Mouse (Mus musculus) testis, postnatal 10 days (tissue): Measurements from ENCODE around the gene N4bp1.

ENCODE experiments used
- DNase-seq: peaks from one replicate; pipeline ENCODE4 v3.0.0; 2021; ENCODE audit warnings: low spot score

N4bp1 gene

DNA sequence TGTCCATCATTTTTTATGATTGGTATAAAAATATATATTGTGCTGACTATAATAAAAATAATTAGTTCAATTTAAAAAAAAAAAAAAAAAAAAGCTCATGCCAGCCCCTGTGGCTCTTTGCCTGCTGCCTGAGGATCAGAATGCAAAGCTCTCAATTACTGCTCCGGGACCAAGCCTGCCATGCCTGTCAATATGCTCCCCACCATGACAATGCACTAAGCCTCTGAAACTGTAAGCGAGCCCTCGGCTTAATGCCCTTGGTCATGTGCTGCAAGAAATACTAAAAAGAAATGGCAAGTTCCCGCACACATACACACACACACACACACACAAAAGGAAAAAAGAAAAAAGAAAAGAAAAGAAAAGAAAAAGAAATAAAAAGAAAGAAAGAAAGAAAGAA is 60.3 kb downstream of the N4bp1 start:
- no peak for DNase-seq

DNA sequence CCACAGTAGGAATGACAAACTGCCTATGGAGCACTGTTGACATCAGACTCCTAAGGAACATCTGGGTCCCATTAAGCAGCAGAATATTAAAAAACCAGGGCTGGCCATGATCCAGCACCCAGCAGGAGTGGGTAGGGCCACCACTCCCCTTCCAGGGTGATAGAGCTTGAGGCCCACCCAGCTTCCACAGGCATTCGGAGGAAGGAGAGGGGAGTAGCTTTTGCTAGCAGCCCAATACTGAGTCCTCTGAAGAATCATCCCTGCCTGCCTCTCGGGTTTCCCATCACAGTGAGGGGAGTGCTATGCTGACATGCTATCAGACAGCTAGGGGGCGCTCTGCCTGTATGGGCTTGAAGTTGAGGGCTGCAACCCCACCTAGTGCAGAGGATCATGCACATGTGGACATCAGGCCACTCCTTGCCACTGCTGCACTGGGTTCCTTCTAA is 64.3 kb downstream of the N4bp1 start:
- peak; percentile 81 for DNase-seq

DNA sequence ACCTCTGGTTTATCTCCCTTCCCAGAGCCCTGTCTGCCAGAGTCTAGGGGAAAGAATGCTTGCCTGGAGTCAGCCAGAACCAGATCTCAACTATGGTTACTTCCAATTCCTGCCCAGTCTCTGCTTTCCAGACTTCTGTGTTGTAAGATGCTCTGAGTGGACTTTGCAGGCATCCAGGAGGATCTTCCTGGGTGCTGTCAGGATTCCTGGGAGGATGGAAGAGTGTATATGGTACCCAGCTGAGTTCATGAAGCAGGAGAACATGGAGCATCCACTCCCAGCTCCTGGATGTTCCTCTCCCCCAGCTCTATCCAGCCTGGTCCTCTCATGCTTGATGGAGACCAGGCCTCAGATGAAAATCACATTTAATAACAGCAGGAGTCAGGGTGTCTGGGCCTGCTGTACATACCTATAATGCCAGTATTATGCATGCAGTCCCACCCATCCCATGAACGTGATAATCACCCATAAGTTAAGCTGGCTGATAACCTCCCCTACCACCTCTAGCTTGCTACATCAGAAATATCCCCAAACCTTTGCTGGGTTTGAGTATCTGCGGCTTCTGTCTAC is 64.8 kb downstream of the N4bp1 start:
- DNase-seq, result no peak

DNA sequence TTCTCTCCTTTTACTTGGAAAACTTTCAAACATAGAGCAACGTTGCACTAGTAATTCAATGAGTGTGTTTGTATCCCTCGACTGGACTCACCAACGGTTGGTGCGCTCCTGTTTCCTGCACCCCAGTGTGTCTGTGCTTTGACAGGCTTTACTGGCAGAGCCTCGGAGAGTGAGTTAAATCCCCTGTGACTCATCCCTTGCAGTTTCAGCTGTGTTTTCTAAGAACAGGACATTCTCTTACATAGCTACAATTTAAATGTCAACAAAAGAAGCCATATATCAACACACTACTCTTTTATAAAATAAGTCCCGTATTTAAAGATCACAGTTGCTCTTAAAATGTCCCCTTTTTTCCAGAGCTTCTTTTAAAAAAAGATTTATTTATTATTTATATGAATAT is 65.6 kb downstream of the N4bp1 start:
- no peak for DNase-seq

DNA sequence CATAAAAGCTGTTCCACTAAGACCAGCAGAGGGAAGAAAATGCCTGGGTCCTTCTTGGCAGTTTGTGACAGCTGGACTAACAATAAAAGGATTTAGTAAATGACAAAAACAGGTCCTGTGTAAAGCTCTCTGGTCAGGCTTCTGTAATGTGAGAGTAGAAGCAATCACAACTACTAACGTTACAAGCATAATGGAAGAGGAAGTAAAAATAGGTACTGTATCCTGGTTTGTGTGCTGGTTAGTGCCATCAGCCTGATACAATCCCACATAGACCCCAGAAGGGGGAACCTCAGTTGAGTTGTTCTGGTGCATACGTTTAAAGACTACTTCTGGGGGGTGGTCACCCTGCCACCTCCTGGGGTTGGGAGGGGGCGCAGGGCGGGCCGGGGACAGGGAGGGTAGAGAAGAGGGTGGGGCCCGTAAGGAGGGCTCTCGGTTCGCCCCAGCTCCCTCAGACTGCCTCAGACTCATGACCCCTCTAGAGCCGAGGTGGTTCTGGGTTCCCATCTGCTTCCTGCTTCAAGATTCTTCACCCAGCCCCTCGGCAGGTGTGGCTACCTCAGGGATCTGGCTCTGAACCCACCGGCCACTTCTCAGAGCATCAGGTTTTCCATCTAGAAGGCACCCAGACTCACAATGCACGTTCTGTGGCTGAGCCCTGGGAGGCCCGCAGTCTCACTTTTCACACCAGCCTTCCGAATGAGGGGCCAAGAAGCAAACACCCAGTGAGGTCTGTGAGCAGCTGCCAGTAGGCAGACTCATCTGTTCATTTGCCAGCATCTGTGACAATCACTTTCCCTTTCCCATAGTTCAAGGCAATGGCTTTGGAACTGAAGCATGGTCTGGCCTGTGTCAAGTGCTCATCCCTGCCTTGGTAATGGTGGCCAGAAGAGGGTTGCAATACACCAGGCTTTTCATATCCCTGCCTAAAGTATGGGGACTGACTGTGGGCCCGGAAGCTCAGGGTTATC is 75.8 kb downstream of the N4bp1 start:
- DNase-seq, result no peak

DNA sequence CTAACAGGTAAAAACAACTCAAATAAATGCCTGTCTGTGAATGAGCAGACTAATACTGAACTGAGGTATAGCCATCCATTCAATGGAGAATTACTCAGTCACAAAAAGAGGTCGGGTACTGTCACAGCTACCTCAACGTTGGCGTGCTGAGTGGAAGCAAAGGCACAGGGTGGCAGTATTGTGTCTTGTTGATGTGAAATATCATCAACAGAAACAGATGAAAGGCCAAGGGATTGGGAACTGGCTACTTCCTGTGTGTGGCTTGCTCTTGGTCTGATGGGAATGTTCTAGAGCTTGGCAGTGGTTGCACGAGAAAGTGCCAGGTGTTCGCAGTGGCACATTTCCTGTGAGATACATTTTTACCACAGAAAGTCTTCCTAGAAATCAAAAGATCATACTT is 76.8 kb downstream of the N4bp1 start:
- DNase-seq, result no peak

DNA sequence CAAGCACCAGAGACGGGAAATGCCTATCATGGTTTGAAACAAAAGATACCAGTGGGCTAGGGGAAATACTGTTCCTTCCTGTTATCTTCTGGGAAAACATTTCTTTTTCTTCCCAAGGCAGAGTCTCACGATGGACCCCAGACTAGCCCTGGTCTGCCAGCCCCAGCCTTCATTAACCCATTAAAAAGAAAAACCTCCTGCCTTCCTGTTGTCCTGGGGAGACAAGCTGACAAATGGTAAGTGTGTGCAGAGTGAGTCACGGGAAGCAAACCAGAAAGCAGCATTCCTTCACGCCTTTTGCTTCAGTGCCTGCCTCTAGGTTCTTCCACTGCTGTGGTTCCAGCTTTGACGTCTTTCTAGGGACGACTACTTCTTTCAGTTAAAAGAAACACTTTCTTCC is 83.1 kb downstream of the N4bp1 start:
- DNase-seq, result no peak

DNA sequence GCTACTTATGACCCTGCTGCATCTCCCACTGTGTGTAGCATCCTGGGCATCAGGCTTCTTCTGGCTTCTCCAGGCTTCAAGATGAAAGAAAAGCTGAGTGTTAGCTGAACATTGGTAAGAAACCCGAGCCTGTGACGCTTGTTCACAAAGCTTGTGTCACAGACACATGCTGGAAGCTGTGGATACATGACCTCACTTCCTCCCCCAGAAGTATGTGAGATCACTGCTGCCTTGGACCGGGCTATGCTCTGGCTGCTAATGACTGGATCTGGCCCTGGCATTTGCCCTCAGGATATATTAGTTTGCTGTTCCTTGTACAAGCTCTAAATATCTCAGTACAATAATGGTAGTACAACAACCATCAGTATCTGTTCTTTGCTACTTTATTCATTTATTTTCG is 84.1 kb downstream of the N4bp1 start:
- DNase-seq, result no peak

DNA sequence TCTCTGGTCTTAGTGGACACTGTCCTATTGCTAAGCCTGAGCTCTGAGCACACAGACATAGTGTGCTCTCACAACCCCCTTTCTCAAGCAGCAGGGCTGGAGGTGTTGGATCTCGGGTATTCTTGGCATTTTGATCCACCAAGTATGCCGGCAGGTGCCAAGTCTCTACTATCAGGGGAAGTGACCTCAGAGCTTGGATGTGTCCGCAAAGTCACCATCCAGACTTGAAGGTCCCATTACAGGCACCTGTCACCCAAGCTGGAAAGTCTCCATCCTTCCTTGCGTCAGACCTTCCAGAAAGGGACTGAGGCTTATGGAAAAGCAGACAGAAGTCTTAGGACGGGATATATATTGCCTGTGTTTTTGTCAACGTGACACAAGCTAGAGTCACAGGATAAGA is 86.9 kb downstream of the N4bp1 start:
- no peak for DNase-seq

DNA sequence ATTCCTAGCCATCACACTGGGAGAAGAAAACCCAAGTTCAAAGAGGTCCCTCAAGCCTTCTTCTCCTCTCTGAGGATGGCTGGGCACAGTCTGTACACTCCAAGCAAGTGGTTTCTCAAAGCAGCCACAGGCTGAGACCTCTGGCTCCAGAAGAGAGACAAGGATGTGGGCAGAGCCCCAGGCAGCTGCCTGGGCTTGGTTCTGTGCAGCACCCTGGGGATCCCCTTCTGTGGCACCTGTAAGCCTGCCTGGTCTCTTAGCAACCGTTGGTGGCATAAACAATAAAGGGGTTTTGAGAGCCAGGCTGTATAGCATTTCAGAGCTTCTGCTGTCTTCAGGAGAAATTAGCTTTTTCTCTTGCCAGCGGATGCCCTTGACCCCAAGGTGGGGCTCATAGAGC is 87.4 kb downstream of the N4bp1 start:
- no peak for DNase-seq

DNA sequence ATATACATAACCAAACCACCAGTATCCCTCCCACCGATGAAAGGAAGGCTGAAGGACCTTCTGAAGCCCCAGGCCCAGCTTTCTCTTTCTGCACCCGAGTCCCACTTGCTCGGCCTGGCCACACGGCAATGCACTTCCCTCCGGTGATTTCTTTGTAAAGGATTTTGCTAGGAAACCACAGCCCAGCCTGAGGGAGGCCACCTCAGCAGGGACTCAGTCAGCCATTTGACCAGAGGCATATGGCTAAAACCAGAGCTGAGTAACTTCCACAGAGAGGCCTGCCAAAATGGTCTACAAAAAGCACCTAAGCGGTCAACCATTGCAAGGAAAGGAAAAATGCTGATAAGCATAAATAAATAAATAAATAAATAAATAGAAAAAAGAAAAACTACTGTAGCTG is 90.3 kb downstream of the N4bp1 start:
- no peak for DNase-seq

DNA sequence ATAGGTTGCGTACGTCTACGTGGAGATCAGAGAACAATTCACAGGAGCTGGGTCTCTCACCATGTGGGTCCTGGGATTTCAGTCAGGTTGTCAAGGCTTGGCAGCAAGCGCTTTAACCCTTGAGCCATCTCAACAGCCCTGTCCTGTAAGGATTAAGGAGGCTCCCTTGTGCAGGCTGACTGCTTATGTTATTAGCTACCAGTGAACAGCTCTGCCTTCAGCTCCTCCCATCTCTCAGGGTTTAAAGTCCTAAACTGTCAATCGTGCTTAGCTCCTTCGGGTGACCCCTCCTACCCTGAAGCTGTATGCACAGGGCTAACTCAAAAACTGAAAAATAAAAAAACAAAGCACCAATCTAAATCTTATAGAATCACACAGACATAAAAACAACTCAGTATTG is 93.5 kb downstream of the N4bp1 start:
- no peak for DNase-seq

DNA sequence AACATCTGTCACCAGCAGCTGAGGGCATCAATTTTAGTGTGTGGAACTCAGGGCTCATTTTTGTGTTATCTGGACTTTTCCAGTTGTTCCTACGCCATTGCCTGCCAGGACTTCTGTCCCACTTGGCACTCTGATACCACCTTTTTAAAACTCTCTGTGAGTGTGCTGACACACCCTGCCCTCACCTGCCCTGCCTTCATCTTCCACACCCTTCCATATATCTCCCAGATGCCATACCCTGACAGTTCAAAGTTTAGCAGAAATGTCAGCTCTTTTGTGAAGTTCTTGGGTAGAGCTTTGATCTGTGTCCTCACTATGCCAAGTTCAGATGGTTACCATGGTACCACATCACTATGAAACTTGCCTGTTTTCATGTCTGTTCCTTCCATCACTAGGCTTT is 95.5 kb downstream of the N4bp1 start:
- DNase-seq, result no peak

DNA sequence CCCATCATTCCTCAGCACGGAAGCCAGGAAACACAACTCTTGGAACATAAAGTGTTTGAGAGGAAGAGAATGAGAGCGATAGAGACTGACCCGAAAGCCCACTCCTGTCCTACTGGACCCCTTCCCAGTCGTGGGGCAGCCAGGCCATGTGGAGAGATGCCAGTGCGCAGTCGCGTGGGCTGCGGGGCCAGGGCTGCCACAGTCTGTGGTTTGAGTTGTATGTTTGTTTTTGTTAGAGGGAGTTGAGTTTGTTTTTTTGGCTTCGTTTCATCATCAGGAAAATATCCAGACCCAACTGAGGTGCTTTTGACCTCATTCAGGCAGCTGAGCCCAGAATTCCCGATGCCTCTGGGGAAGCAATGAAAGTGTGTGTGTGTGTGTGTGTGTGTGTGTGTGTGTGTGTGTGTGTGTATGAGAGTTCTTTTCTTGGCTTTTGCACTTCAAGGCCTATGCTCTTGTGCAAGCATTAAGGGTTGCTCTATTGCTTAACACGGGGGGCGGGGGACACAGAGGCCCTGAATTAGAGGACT is 97.1 kb downstream of the N4bp1 start:
- peak; percentile 57 for DNase-seq

DNA sequence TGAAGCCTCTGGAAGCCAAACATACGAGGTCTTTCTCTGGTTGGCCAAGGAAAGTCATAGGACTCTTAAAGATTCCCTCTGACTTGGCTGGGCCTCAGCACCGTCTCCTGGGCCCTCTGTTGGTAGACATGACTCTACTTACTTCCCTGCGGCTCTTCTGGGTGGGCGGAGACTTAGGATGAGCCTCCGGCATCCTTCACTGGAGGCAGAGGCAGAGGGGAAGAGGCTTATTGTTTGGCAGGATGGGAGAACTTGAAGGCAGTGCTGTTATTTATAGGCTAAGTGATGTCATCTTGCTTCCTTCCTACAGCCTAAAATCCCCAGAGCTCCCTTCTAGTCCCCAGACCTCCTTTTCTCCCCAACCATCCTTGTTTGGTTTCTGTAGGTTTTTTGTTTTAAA is 98.6 kb downstream of the N4bp1 start:
- DNase-seq, result no peak

DNA sequence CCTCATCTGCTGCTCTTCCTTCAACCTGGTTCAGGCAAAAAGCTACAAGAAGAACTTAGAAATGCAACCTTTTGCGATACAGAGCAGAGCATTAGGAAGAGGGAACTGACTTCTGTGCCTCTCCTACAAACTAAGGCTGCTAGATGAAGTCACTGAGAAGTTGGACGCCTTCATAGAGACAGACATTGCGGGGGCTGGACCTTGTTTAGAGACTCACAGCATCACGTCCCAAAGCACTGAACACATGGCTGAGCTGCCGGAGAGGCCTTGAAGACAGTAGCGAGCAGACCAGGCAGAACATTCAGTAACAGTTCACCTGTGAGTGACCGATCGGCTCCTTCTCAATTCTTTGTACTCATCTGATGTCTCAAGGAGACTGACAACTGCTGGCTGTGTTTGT is 104.0 kb downstream of the N4bp1 start:
- no peak for DNase-seq

DNA sequence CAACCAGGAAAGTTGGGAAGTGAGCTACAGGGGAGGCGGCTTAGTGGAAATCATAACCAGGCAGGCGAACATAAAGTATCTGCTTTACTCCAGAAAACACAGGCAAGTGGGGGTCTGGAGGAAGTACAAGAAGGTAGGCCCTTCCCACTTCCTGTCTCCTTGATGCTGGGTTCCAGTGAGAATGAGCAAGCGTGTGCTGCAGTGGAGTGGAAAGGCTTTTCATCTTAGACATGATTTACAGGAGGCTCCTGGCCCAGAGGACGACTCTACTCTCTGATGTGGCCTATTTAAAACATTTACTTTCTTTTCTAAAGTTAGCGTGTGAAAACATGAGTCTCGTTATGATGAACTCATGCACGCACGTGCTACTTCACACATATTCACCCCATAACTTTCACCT is 105.9 kb downstream of the N4bp1 start:
- no peak for DNase-seq

DNA sequence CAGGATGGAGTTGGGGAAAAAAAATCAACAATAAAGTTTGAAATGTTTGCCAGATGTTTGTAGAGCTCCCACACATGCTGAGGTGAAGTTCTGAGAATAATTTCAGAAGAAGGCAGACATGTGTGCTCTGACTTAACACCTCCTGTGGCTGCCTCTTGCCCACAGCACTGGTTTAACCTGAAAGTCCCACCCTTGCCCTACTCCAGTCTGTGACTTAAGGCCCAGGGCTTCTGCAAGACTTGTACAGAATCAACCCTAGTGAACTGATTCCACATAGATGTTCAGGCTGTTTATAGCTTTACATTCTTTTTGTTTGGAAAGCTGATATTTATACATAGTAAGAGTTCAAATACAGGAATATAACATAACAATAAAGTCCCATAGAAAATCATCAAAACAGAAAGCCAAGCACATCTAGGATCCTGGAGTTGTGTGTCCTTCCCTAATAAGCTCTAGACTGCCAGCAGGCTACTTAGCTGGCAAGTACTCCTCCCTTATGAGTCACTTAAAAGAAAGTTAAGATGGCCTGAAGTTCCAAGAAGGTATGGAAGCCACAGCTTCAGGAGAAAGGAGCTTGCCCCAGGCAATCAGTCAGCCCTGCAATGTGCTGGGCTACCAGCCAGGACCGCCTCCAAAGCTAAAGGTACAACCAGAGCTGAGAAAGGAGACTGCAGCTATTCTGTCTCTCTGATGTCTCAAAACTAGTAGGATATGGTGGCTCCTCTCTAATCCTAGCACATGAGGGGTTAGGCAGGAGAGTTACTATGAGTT is 114.9 kb downstream of the N4bp1 start:
- no peak for DNase-seq

DNA sequence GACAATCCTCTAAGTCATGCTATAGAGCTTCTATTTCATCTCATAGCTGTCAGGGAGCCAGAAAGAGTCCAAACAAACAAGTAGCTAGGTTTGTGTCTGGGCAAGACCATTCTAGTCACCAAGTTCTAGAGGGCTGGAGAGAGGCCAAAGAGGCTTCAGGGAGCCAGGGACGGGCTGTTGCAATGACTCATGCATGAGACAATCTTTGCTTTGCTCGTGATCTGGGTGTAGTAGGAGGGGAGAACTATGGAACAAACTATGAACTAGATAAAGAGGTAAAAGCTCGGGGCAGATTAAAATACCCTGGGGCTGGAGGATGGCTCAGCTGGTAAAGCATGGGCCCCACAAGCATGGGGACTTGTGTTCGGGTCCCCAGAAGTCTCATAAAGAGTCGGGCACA is 116.6 kb downstream of the N4bp1 start:
- DNase-seq, result peak; percentile 49

DNA sequence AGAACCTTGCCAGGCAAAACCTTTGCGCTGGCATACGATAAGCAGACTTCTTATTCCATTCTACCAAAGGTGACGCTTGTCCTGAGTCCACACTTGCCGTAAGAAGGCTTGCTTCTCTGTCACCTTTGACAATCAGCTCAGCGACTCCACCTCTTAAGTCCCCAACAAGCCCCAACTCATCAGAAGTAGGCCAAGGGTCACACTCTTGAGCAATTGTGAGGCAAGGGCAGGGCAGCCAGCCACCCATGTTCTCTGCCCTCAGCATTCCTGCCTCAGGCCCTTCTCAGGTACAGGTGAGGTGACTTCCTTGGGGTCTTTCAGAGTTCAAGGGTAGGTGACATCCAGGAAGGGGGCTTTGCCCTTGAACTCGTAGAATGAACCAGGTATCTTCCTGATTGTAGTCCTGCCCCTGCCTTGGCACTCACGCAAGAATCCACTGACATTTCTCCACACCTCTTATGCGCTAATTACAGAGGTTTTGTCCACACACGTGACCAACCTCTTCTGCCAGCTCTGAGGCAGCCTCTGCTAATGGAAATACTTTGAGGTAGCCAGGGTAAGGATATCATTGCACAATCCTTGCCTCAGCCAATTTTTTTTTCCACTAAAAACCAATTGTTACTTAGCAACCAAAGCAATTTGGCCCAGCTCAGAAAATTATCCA is 118.4 kb downstream of the N4bp1 start:
- no peak for DNase-seq

DNA sequence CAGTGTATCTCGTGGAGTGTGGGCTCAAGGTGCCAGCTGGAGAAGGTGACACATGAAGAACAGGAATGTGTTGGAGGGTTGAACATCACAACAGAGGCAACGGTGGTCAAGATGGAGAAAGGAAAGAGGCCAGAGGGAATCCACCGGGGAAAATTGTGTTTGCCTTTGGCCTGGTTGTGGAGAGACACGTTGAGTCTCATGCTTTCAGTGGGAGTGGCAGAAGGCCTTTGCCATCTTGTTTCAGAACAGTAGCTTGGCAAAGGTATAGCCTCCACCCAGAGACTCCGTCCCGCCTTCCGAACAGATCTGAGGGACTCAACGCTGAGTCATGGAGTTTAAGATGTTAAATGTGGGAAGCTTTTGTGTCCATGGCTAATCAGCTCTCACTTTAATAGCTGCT is 119.4 kb downstream of the N4bp1 start:
- no peak for DNase-seq

DNA sequence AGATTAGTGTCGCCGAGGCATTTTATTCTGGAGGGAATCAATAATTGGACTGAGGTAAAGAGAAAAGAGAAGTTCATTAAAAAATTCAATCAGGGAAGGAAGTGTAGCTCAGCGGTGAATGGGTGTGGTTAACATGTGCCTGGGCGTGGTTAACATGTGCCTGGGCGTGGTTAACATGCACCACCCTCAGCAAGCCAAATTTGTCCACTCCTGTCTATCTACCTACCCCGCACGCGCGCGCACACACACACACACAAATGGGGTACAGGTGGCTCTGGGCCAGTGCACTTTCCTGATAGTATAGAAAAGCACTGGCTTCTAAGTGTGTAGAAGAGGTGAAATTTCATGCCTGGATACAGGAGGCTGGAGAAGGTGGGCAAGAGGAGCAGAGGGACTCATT is 119.9 kb downstream of the N4bp1 start:
- DNase-seq, result no peak
